Mouse (Mus musculus): ENCODE data around the gene Pdgfa. TPM values are rescaled to one million over a fixed set of nuclear protein-coding genes. Genes with fewer than 3 reads are reported as not detected.

Pdgfa gene
- polyA plus RNA-seq, 1 experiment, result 10.7 TPM

- TF ChIP-seq POLR2A (IDR thresholded peaks at IDR 0.05; ENCODE audit: control insufficient read depth, extremely low read depth, insufficient read depth, low read length, poor library complexity) (no peak), CTCF (IDR thresholded peaks at IDR 0.05; ENCODE audit: borderline replicate concordance, control insufficient read depth, extremely low read depth, insufficient read depth, low read length, poor library complexity) (no peak)
- Histone ChIP-seq H3K27ac (ENCODE audit: control insufficient read depth, insufficient read depth, low read length) (no peak overlapping the region), H3K36me3 (ENCODE audit: control insufficient read depth, insufficient read depth, low read length) (no peaks in the 10 kb centered on the region), H3K4me3 (ENCODE audit: control insufficient read depth, insufficient read depth, low read length) (no peak overlapping the region), H3K4me1 (replicated peaks; ENCODE audit: control insufficient read depth, insufficient read depth, low read length) (no peaks in the 10 kb centered on the region), H3K27me3 (ENCODE audit: control insufficient read depth, insufficient read depth, low read length) (no peaks in the 10 kb centered on the region)
- DNase-seq, result no peak
- WGBS, result 96% methylated on average over 9 of the region's 9 CpGs
Observed at GRCm38 (mm10) chr5:138980608-138981007, 16.6 kb downstream of the Pdgfa start.

GRCm38 (mm10) chr5:138979840-138980239 is 17.3 kb downstream of the Pdgfa start:
- no peak for DNase-seq
- Histone ChIP-seq H3K4me3 (ENCODE audit: control insufficient read depth, insufficient read depth, low read length) (no peak overlapping the region), H3K4me1 (replicated peaks; ENCODE audit: control insufficient read depth, insufficient read depth, low read length) (no peaks in the 10 kb centered on the region), H3K27ac (ENCODE audit: control insufficient read depth, insufficient read depth, low read length) (no peak overlapping the region), H3K27me3 (ENCODE audit: control insufficient read depth, insufficient read depth, low read length) (no peaks in the 10 kb centered on the region), H3K36me3 (ENCODE audit: control insufficient read depth, insufficient read depth, low read length) (no peaks in the 10 kb centered on the region)
- 93% methylated on average over 8 of the region's 8 CpGs for WGBS
- TF ChIP-seq POLR2A (IDR thresholded peaks at IDR 0.05; ENCODE audit: control insufficient read depth, extremely low read depth, insufficient read depth, low read length, poor library complexity), result no peak
- TF ChIP-seq CTCF (IDR thresholded peaks at IDR 0.05; ENCODE audit: borderline replicate concordance, control insufficient read depth, extremely low read depth, insufficient read depth, low read length, poor library complexity), result no peak

GRCm38 (mm10) chr5:138977759-138978158 is 19.4 kb downstream of the Pdgfa start:
- H3K4me1 ChIP-seq (replicated peaks; ENCODE audit: control insufficient read depth, insufficient read depth, low read length), result no peaks in the 10 kb centered on the region
- H3K4me3 ChIP-seq (ENCODE audit: control insufficient read depth, insufficient read depth, low read length), result no peak overlapping the region
- no peaks in the 10 kb centered on the region for H3K27me3 ChIP-seq (ENCODE audit: control insufficient read depth, insufficient read depth, low read length)
- TF ChIP-seq CTCF (IDR thresholded peaks at IDR 0.05; ENCODE audit: borderline replicate concordance, control insufficient read depth, extremely low read depth, insufficient read depth, low read length, poor library complexity) (no peak), POLR2A (IDR thresholded peaks at IDR 0.05; ENCODE audit: control insufficient read depth, extremely low read depth, insufficient read depth, low read length, poor library complexity) (no peak)
- WGBS, result 83% methylated on average over 3 of the region's 3 CpGs
- no peak overlapping the region for H3K27ac ChIP-seq (ENCODE audit: control insufficient read depth, insufficient read depth, low read length)
- H3K36me3 ChIP-seq (ENCODE audit: control insufficient read depth, insufficient read depth, low read length), result no peaks in the 10 kb centered on the region
- no peak for DNase-seq

GRCm38 (mm10) chr5:138974911-138975485 is 22.2 kb downstream of the Pdgfa start:
- H3K4me1 ChIP-seq (replicated peaks; ENCODE audit: control insufficient read depth, insufficient read depth, low read length), result no peaks in the 10 kb centered on the region
- H3K27me3 ChIP-seq (ENCODE audit: control insufficient read depth, insufficient read depth, low read length), result no peaks in the 10 kb centered on the region
- no peak for TF ChIP-seq CTCF (IDR thresholded peaks at IDR 0.05; ENCODE audit: borderline replicate concordance, control insufficient read depth, extremely low read depth, insufficient read depth, low read length, poor library complexity)
- TF ChIP-seq POLR2A (IDR thresholded peaks at IDR 0.05; ENCODE audit: control insufficient read depth, extremely low read depth, insufficient read depth, low read length, poor library complexity), result no peak
- H3K4me3 ChIP-seq (ENCODE audit: control insufficient read depth, insufficient read depth, low read length), result no peak overlapping the region
- no peak overlapping the region for H3K27ac ChIP-seq (ENCODE audit: control insufficient read depth, insufficient read depth, low read length)
- no peak for DNase-seq
- WGBS, result 97% methylated on average over 8 of the region's 8 CpGs
- no peaks in the 10 kb centered on the region for H3K36me3 ChIP-seq (ENCODE audit: control insufficient read depth, insufficient read depth, low read length)

- Histone ChIP-seq H3K27me3 (ENCODE audit: control insufficient read depth, insufficient read depth, low read length) (no peaks in the 10 kb centered on the region), H3K36me3 (ENCODE audit: control insufficient read depth, insufficient read depth, low read length) (no peaks in the 10 kb centered on the region), H3K27ac (ENCODE audit: control insufficient read depth, insufficient read depth, low read length) (no peak overlapping the region), H3K4me1 (replicated peaks; ENCODE audit: control insufficient read depth, insufficient read depth, low read length) (no peaks in the 10 kb centered on the region), H3K4me3 (ENCODE audit: control insufficient read depth, insufficient read depth, low read length) (no peak overlapping the region)
- WGBS, result 89% methylated on average over 6 of the region's 6 CpGs
- TF ChIP-seq POLR2A (IDR thresholded peaks at IDR 0.05; ENCODE audit: control insufficient read depth, extremely low read depth, insufficient read depth, low read length, poor library complexity), result no peak
- no peak for TF ChIP-seq CTCF (IDR thresholded peaks at IDR 0.05; ENCODE audit: borderline replicate concordance, control insufficient read depth, extremely low read depth, insufficient read depth, low read length, poor library complexity)
- DNase-seq, result no peak
Observed at GRCm38 (mm10) chr5:138973480-138973879, 23.7 kb downstream of the Pdgfa start.

GRCm38 (mm10) chr5:138971405-138971804 is 25.8 kb downstream of the Pdgfa start:
- no peaks in the 10 kb centered on the region for H3K36me3 ChIP-seq (ENCODE audit: control insufficient read depth, insufficient read depth, low read length)
- H3K27me3 ChIP-seq (ENCODE audit: control insufficient read depth, insufficient read depth, low read length), result no peaks in the 10 kb centered on the region
- H3K4me1 ChIP-seq (replicated peaks; ENCODE audit: control insufficient read depth, insufficient read depth, low read length), result no peaks in the 10 kb centered on the region
- DNase-seq, result no peak
- no peak overlapping the region for H3K27ac ChIP-seq (ENCODE audit: control insufficient read depth, insufficient read depth, low read length)
- no peak overlapping the region for H3K4me3 ChIP-seq (ENCODE audit: control insufficient read depth, insufficient read depth, low read length)
- 90% methylated on average over 9 of the region's 9 CpGs for WGBS
- TF ChIP-seq POLR2A (IDR thresholded peaks at IDR 0.05; ENCODE audit: control insufficient read depth, extremely low read depth, insufficient read depth, low read length, poor library complexity) (no peak), CTCF (IDR thresholded peaks at IDR 0.05; ENCODE audit: borderline replicate concordance, control insufficient read depth, extremely low read depth, insufficient read depth, low read length, poor library complexity) (no peak)

GRCm38 (mm10) chr5:138970056-138970490 is 27.1 kb downstream of the Pdgfa start:
- TF ChIP-seq CTCF (IDR thresholded peaks at IDR 0.05; ENCODE audit: borderline replicate concordance, control insufficient read depth, extremely low read depth, insufficient read depth, low read length, poor library complexity), result no peak
- no peak for TF ChIP-seq POLR2A (IDR thresholded peaks at IDR 0.05; ENCODE audit: control insufficient read depth, extremely low read depth, insufficient read depth, low read length, poor library complexity)
- no peak overlapping the region for H3K27ac ChIP-seq (ENCODE audit: control insufficient read depth, insufficient read depth, low read length)
- no peak for DNase-seq

More at GRCm38 (mm10) chr5:138970056-138970490, 27.1 kb downstream of the Pdgfa start:
- WGBS, result 77% methylated on average over 7 of the region's 7 CpGs
- no peaks in the 10 kb centered on the region for H3K27me3 ChIP-seq (ENCODE audit: control insufficient read depth, insufficient read depth, low read length)
- no peak overlapping the region for H3K4me3 ChIP-seq (ENCODE audit: control insufficient read depth, insufficient read depth, low read length)
- no peaks in the 10 kb centered on the region for H3K4me1 ChIP-seq (replicated peaks; ENCODE audit: control insufficient read depth, insufficient read depth, low read length)
- no peaks in the 10 kb centered on the region for H3K36me3 ChIP-seq (ENCODE audit: control insufficient read depth, insufficient read depth, low read length)

Measured in thymus, adult 2 months (tissue).